Mouse (Mus musculus) heart, postnatal 0 days (tissue): ENCODE results near the gene Ablim1. TPM values are rescaled to one million over a fixed set of nuclear protein-coding genes. Genes with fewer than 3 reads are reported as not detected.
A peak's percentile ranks its signal among the peaks of the same experiment; 100 is the strongest.

Experiments
- ATAC-seq: fragments of 200-750 bp; cut with Nextera tagmentation; 2 replicates; pipeline ENCODE4 v1.8.0; 2017; ENCODE audit warnings: low read depth, moderate number of reproducible peaks, moderate library complexity; ENCODE audit not compliant: insufficient read depth
- DNase-seq: peaks from one replicate; pipeline ENCODE4 v3.0.0-alpha.2; 2016; ENCODE audit warnings: low spot score
- H3K27ac ChIP-seq: fragments of 300-500 bp; sonication (generic); 2 replicates; pipeline ENCODE4 v1.5.1; 2014; ENCODE audit warnings: low read depth, mild to moderate bottlenecking
- H3K27me3 ChIP-seq: fragments of 300-500 bp; sonication (generic); 2 replicates; pipeline ENCODE4 v1.6.1; 2014; ENCODE audit warnings: low read length, mixed read lengths; ENCODE audit not compliant: control insufficient read depth, insufficient read depth
- H3K36me3 ChIP-seq: fragments of 300-500 bp; sonication (generic); replicated peaks from 2 replicates; pipeline ENCODE4 v1.6.1; 2014; ENCODE audit warnings: low read length, mixed read lengths; ENCODE audit not compliant: control insufficient read depth, insufficient read depth
- H3K4me1 ChIP-seq: fragments of 300-500 bp; sonication (generic); 2 replicates; pipeline ENCODE4 v1.6.1; 2014; ENCODE audit warnings: antibody characterized with exemption; ENCODE audit not compliant: control insufficient read depth, insufficient read depth
- H3K4me2 ChIP-seq: fragments of 300-500 bp; sonication (generic); 2 replicates; pipeline ENCODE4 v1.6.1; 2014; ENCODE audit warnings: low read depth, mild to moderate bottlenecking, low read length, moderate library complexity
- H3K4me3 ChIP-seq: fragments of 300-500 bp; sonication (generic); 2 replicates; pipeline ENCODE4 v1.5.1; 2014; ENCODE audit warnings: low read depth, low read length
- H3K9ac ChIP-seq: fragments of 300-500 bp; sonication (generic); replicated peaks from 2 replicates; pipeline ENCODE4 v1.6.1; 2014; ENCODE audit warnings: low read depth, low read length, mixed read lengths
- H3K9me3 ChIP-seq: fragments of 300-500 bp; sonication (generic); replicated peaks from 2 replicates; pipeline ENCODE4 v1.6.1; 2016; ENCODE audit warnings: low read length; ENCODE audit not compliant: control insufficient read depth
- CTCF ChIP-seq: IDR thresholded peaks from 2 replicates; pipeline ENCODE4 v1.5.1; 2016; ENCODE audit warnings: antibody characterized with exemption, control low read depth, low read depth
- EP300 ChIP-seq: IDR thresholded peaks from 2 replicates; pipeline ENCODE4 v1.6.1; 2016; ENCODE audit warnings: antibody characterized with exemption, low read depth
- WGBS: fragments of 180-500 bp; shearing (Covaris S2); extraction: QIAGEN DNeasy Blood & Tissue Kit; methylation state at CpG from one replicate; pipeline ENCODE4 v1.1.7; 2014; 5-methylcytosine and 5-hydroxymethylcytosine counted together
- polyA plus RNA-seq: library from polyadenylated mRNA; unstranded; fragments of >200 nt; fragmentation: Nextera tagmentation; extraction: Ambion mirVana; gene quantifications from 2 replicates; pipeline ENCODE4 v1.2.1, GENCODE M21; 2015
- total RNA-seq: library from RNA; depleted of rRNA; stranded (reverse); fragments of >200 nt; gene quantifications from 2 replicates; pipeline ENCODE4 v1.2.3, GENCODE M21; 2014; ENCODE audit warnings: low replicate concordance

The Ablim1 gene
- total and polyA plus RNA-seq, 2 experiments from 2014 or later = 106 to 235 TPM

DNA sequence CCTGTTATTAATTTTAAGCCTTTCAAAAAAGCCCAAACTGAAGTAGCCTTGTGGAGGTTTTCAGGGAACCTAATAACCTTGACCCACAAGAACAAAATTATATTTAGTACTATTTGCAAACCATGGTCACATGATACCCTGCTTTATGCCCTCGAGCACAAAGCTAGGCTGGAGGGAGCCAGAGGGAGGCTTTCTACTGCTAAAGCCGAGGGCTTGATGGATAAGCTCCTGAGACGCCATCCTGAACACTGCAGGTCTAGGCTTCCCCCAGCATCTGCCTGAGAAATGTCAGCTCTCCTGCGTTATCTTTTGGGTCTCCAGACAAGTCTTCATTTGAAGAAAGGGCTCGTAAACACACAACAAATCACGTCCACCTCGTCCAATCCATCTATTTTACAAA lies 70.4 kb downstream of the Ablim1 start:
- TF ChIP-seq EP300 (no peak), CTCF (no peak)
- Histone ChIP-seq H3K4me2 (no peak overlapping the region), H3K9ac (no peak overlapping the region), H3K27ac (peak overlapping the region; percentile 54), H3K27me3 (no peaks in the 10 kb centered on the region), H3K36me3 (no peaks in the 10 kb centered on the region), H3K9me3 (no peaks in the 10 kb centered on the region), H3K4me3 (no peak overlapping the region), H3K4me1 (peaks cover 32% of the 10 kb centered on the region)
- whole genome bisulfite sequencing = 55% methylated on average over 7 of the region's 7 CpGs
- peak; percentile 50; the same call in 1 of the 2 replicates for ATAC-seq
- no peak for DNase-seq

DNA sequence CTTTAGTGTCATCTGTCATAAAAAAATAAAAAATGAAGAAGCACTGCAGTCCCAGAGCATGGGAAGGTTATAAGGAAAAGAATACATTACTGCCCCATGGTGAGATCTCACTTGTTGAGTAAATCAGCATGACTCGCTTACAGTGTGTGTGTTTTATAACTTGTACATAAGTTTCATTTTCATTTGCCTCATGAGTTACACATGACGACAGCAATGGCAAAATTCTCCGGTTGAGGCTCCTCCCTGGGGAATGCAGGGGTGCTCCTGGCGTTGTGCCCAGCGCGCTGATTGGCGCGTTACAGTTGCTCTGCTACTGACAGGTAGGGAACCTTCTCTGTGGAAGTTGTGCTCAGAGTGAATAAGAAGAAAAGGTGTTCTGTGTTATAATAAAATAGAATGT lies 71.1 kb downstream of the Ablim1 start:
- Histone ChIP-seq H3K4me1 (peaks cover 39% of the 10 kb centered on the region), H3K27ac (peak overlapping the region; percentile 54), H3K9me3 (no peaks in the 10 kb centered on the region), H3K4me2 (0 out of 2 replicates have a peak overlapping the region, but pooled peaks have one; percentile 13), H3K9ac (no peak overlapping the region), H3K4me3 (no peak overlapping the region), H3K27me3 (no peaks in the 10 kb centered on the region), H3K36me3 (no peaks in the 10 kb centered on the region)
- WGBS = 41% methylated on average over 8 of the region's 8 CpGs
- DNase-seq = no peak
- TF ChIP-seq CTCF = no peak
- TF ChIP-seq EP300 = no peak
- ATAC-seq = no peak; the same call in 1 of the 2 replicates

DNA sequence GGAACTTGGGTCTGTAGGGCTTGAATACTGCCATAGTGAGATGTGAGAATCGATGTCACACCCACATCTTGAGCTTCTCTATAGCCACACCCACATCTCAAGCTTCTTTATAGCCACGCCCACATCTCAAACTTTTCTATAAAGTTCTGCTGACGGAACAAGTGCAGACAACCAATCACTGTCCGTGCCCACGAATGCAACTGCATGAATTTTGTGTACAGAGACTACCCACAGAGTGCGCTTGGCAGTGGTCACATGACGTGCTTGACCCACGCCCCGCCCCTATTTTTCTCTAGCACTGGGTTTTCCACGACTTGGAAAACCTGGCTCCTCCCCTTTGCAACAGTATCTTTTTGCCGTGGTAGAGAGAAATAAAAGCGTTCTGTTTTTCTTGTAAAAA lies 71.5 kb downstream of the Ablim1 start:
- Histone ChIP-seq H3K27ac (peak overlapping the region; percentile 54; the same call in 1 of the 2 replicates), H3K9ac (no peak overlapping the region), H3K9me3 (no peaks in the 10 kb centered on the region), H3K27me3 (no peaks in the 10 kb centered on the region), H3K36me3 (no peaks in the 10 kb centered on the region), H3K4me1 (peaks cover 43% of the 10 kb centered on the region), H3K4me2 (0 out of 2 replicates have a peak overlapping the region, but pooled peaks have one; percentile 13), H3K4me3 (no peak overlapping the region)
- no peak for DNase-seq
- WGBS = 79% methylated on average over 12 of the region's 12 CpGs
- TF ChIP-seq CTCF (no peak), EP300 (no peak)
- ATAC-seq = no peak

DNA sequence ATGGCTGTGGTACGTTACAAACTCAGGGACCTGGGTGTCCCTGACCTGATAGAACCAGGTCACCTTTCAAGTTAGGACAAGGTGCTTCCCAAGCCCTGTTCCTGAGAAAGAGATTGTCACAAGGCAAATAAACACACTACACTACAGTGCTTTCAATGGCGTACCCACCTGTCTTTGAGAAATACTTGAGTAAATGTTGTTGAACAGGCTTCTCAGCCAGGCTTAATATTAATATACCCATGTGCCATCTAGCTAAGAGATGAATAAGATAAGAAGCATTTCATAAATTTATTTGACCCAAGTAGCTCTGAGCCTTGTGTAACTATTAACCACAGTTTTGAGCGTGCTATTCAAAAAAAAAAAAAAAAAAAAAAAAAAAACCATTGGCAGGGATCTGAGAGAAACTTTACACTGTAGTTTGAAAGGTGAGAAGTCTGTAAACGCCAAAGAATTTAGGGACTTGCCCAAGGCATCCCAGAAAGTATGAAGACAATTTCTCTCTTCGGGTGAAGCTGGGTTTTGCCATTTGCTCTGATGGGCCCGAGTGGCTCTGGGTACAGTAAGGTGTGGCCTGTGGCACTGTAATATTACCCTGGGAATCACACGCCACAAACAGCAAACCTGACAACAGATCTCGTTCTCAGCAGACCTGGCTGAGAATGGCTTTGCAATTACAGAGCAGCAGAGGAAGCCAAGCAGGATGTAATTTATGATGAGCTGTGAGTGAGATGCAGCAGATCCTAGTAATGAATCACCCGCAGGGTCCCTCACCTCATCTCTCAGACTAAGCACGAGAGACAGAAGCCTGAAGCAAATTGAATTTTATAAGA lies 73.1 kb downstream of the Ablim1 start:
- H3K27me3 ChIP-seq = no peaks in the 10 kb centered on the region
- H3K4me3 ChIP-seq = no peak overlapping the region
- ATAC-seq = no peak
- peaks cover 43% of the 10 kb centered on the region for H3K4me1 ChIP-seq
- no peak overlapping the region for H3K4me2 ChIP-seq
- WGBS = 68% methylated on average over 10 of the region's 10 CpGs
- no peaks in the 10 kb centered on the region for H3K36me3 ChIP-seq
- TF ChIP-seq EP300 (no peak), CTCF (no peak)
- no peak for DNase-seq
- no peaks in the 10 kb centered on the region for H3K9me3 ChIP-seq
- no peak overlapping the region for H3K27ac ChIP-seq
- no peak overlapping the region for H3K9ac ChIP-seq

DNA sequence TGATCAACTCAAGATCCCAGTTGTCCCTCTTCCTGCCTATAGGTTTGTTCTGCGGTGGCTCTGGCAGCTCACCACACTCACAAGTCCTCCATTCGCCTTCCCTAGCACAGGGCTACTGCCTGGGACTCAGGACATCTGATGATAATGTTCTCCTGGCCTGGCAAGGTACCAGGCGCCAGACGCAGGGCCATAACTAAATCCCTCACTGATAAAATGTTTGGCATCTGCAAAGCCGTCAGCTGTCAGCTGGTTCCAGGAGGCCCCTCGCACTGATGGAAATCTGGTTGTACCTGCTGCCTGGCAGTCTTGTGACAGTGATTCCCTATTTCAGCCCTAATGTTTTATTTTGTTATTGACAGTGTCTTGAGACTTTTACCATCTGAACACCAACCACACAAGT lies 74.5 kb downstream of the Ablim1 start:
- ATAC-seq (no peak), DNase-seq (no peak)
- Histone ChIP-seq H3K4me2 (no peak overlapping the region), H3K27me3 (no peaks in the 10 kb centered on the region), H3K27ac (peak overlapping the region; percentile 40; the same call in 1 of the 2 replicates), H3K9ac (no peak overlapping the region), H3K4me1 (peaks cover 43% of the 10 kb centered on the region), H3K36me3 (no peaks in the 10 kb centered on the region), H3K4me3 (no peak overlapping the region), H3K9me3 (no peaks in the 10 kb centered on the region)
- 34% methylated on average over 6 of the region's 6 CpGs for WGBS
- no peak for TF ChIP-seq EP300
- TF ChIP-seq CTCF = no peak
